Mouse (Mus musculus): Measurements from ENCODE around the gene Olfr154. TPM values are rescaled to one million over a fixed set of nuclear protein-coding genes. Genes with fewer than 3 reads are reported as not detected.

The Olfr154 gene
- total and polyA plus RNA-seq, 3 experiments: not detected

Other genes with a start within 250 kb of the Olfr154 start
Only the 20 nearest of the 22 such genes appear.
- not detected in 2 replicates for gene Olfr994, start 228.0 kb downstream of the Olfr154 start, total RNA-seq (2012; rRNA removed)
- gene Olfr994, start 228.0 kb downstream of the Olfr154 start, total RNA-seq (2014; rRNA removed): not detected in 2 replicates
- gene Olfr994, start 228.0 kb downstream of the Olfr154 start, polyA plus RNA-seq (2012; ENCODE audit: insufficient read length, low read depth): not detected in 2 replicates
- not detected in 2 replicates for gene Olfr995, start 220.8 kb downstream of the Olfr154 start, total RNA-seq (2012; rRNA removed)
- not detected in 2 replicates for gene Olfr995, start 220.8 kb downstream of the Olfr154 start, total RNA-seq (2014; rRNA removed)
- gene Olfr995, start 220.8 kb downstream of the Olfr154 start, polyA plus RNA-seq (2012; ENCODE audit: insufficient read length, low read depth): not detected in 2 replicates
- not detected in 2 replicates for gene 4833423E24Rik, start 145.4 kb downstream of the Olfr154 start, total RNA-seq (2012; rRNA removed)
- not detected in 2 replicates for gene 4833423E24Rik, start 145.4 kb downstream of the Olfr154 start, total RNA-seq (2014; rRNA removed)
- gene 4833423E24Rik, start 145.4 kb downstream of the Olfr154 start, polyA plus RNA-seq (2012; ENCODE audit: insufficient read length, low read depth): not detected in 2 replicates
- not detected in 2 replicates for gene Olfr996, start 85.2 kb downstream of the Olfr154 start, total RNA-seq (2012; rRNA removed)
- not detected in 2 replicates for gene Olfr996, start 85.2 kb downstream of the Olfr154 start, total RNA-seq (2014; rRNA removed)
- not detected in 2 replicates for gene Olfr996, start 85.2 kb downstream of the Olfr154 start, polyA plus RNA-seq (2012; ENCODE audit: insufficient read length, low read depth)
- not detected in 2 replicates for gene Olfr998, start 75.5 kb downstream of the Olfr154 start, total RNA-seq (2012; rRNA removed)
- gene Olfr998, start 75.5 kb downstream of the Olfr154 start, total RNA-seq (2014; rRNA removed): not detected in 2 replicates
- gene Olfr998, start 75.5 kb downstream of the Olfr154 start, polyA plus RNA-seq (2012; ENCODE audit: insufficient read length, low read depth): not detected in 2 replicates
- not detected in 2 replicates for gene Olfr1000, start 52.6 kb downstream of the Olfr154 start, total RNA-seq (2012; rRNA removed)
- gene Olfr1000, start 52.6 kb downstream of the Olfr154 start, total RNA-seq (2014; rRNA removed): not detected in 2 replicates
- not detected in 2 replicates for gene Olfr1000, start 52.6 kb downstream of the Olfr154 start, polyA plus RNA-seq (2012; ENCODE audit: insufficient read length, low read depth)
- gene Olfr1002, start 13.8 kb downstream of the Olfr154 start, total RNA-seq (2012; rRNA removed): not detected in 2 replicates
- gene Olfr1002, start 13.8 kb downstream of the Olfr154 start, total RNA-seq (2014; rRNA removed): not detected in 2 replicates
- not detected in 2 replicates for gene Olfr1002, start 13.8 kb downstream of the Olfr154 start, polyA plus RNA-seq (2012; ENCODE audit: insufficient read length, low read depth)
- not detected in 2 replicates for gene Olfr1006, start 14.3 kb upstream of the Olfr154 start, total RNA-seq (2012; rRNA removed)
- not detected in 2 replicates for gene Olfr1006, start 14.3 kb upstream of the Olfr154 start, total RNA-seq (2014; rRNA removed)
- gene Olfr1006, start 14.3 kb upstream of the Olfr154 start, polyA plus RNA-seq (2012; ENCODE audit: insufficient read length, low read depth): not detected in 2 replicates
- not detected in 2 replicates for gene Olfr1008, start 25.0 kb upstream of the Olfr154 start, total RNA-seq (2012; rRNA removed)
- not detected in 2 replicates for gene Olfr1008, start 25.0 kb upstream of the Olfr154 start, total RNA-seq (2014; rRNA removed)
- not detected in 2 replicates for gene Olfr1008, start 25.0 kb upstream of the Olfr154 start, polyA plus RNA-seq (2012; ENCODE audit: insufficient read length, low read depth)
- not detected in 2 replicates for gene Olfr1009, start 51.0 kb upstream of the Olfr154 start, total RNA-seq (2012; rRNA removed)
- not detected in 2 replicates for gene Olfr1009, start 51.0 kb upstream of the Olfr154 start, total RNA-seq (2014; rRNA removed)
- not detected in 2 replicates for gene Olfr1009, start 51.0 kb upstream of the Olfr154 start, polyA plus RNA-seq (2012; ENCODE audit: insufficient read length, low read depth)
- gene Olfr1012, start 98.3 kb upstream of the Olfr154 start, total RNA-seq (2012; rRNA removed): not detected in 2 replicates
- not detected in 2 replicates for gene Olfr1012, start 98.3 kb upstream of the Olfr154 start, total RNA-seq (2014; rRNA removed)
- not detected in 2 replicates for gene Olfr1012, start 98.3 kb upstream of the Olfr154 start, polyA plus RNA-seq (2012; ENCODE audit: insufficient read length, low read depth)
- gene Olfr1013, start 102.6 kb upstream of the Olfr154 start, total RNA-seq (2012; rRNA removed): not detected in 2 replicates
- not detected in 2 replicates for gene Olfr1013, start 102.6 kb upstream of the Olfr154 start, total RNA-seq (2014; rRNA removed)
- not detected in 2 replicates for gene Olfr1013, start 102.6 kb upstream of the Olfr154 start, polyA plus RNA-seq (2012; ENCODE audit: insufficient read length, low read depth)
- gene Olfr1014, start 108.3 kb upstream of the Olfr154 start, total RNA-seq (2012; rRNA removed): not detected in 2 replicates
- gene Olfr1014, start 108.3 kb upstream of the Olfr154 start, total RNA-seq (2014; rRNA removed): not detected in 2 replicates
- gene Olfr1014, start 108.3 kb upstream of the Olfr154 start, polyA plus RNA-seq (2012; ENCODE audit: insufficient read length, low read depth): not detected in 2 replicates
- gene Olfr1015, start 117.6 kb upstream of the Olfr154 start, total RNA-seq (2012; rRNA removed): not detected in 2 replicates
- gene Olfr1015, start 117.6 kb upstream of the Olfr154 start, total RNA-seq (2014; rRNA removed): not detected in 2 replicates
- not detected in 2 replicates for gene Olfr1015, start 117.6 kb upstream of the Olfr154 start, polyA plus RNA-seq (2012; ENCODE audit: insufficient read length, low read depth)
- not detected in 2 replicates for gene Olfr1016, start 138.1 kb upstream of the Olfr154 start, total RNA-seq (2012; rRNA removed)
- gene Olfr1016, start 138.1 kb upstream of the Olfr154 start, total RNA-seq (2014; rRNA removed): not detected in 2 replicates
- gene Olfr1016, start 138.1 kb upstream of the Olfr154 start, polyA plus RNA-seq (2012; ENCODE audit: insufficient read length, low read depth): not detected in 2 replicates
- gene Olfr1018, start 154.0 kb upstream of the Olfr154 start, total RNA-seq (2012; rRNA removed): not detected in 2 replicates
- not detected in 2 replicates for gene Olfr1018, start 154.0 kb upstream of the Olfr154 start, total RNA-seq (2014; rRNA removed)
- gene Olfr1018, start 154.0 kb upstream of the Olfr154 start, polyA plus RNA-seq (2012; ENCODE audit: insufficient read length, low read depth): not detected in 2 replicates
- gene Olfr1019, start 181.0 kb upstream of the Olfr154 start, total RNA-seq (2012; rRNA removed): not detected in 2 replicates
- not detected in 2 replicates for gene Olfr1019, start 181.0 kb upstream of the Olfr154 start, total RNA-seq (2014; rRNA removed)
- not detected in 2 replicates for gene Olfr1019, start 181.0 kb upstream of the Olfr154 start, polyA plus RNA-seq (2012; ENCODE audit: insufficient read length, low read depth)
- gene Olfr1020, start 182.6 kb upstream of the Olfr154 start, total RNA-seq (2012; rRNA removed): not detected in 2 replicates
- not detected in 2 replicates for gene Olfr1020, start 182.6 kb upstream of the Olfr154 start, total RNA-seq (2014; rRNA removed)
- not detected in 2 replicates for gene Olfr1020, start 182.6 kb upstream of the Olfr154 start, polyA plus RNA-seq (2012; ENCODE audit: insufficient read length, low read depth)
- gene Olfr1022, start 204.1 kb upstream of the Olfr154 start, total RNA-seq (2012; rRNA removed): not detected in 2 replicates
- gene Olfr1022, start 204.1 kb upstream of the Olfr154 start, total RNA-seq (2014; rRNA removed): not detected in 2 replicates
- not detected in 2 replicates for gene Olfr1022, start 204.1 kb upstream of the Olfr154 start, polyA plus RNA-seq (2012; ENCODE audit: insufficient read length, low read depth)
- not detected in 2 replicates for gene Olfr1023, start 221.2 kb upstream of the Olfr154 start, total RNA-seq (2012; rRNA removed)
- not detected in 2 replicates for gene Olfr1023, start 221.2 kb upstream of the Olfr154 start, total RNA-seq (2014; rRNA removed)
- not detected in 2 replicates for gene Olfr1023, start 221.2 kb upstream of the Olfr154 start, polyA plus RNA-seq (2012; ENCODE audit: insufficient read length, low read depth)